Mouse (Mus musculus) heart, adult 9 months (tissue): ENCODE measurements around the gene Cmc1.

Source experiments
- DNase-seq, 2 experiments: peaks; one replicate each; pipeline ENCODE4 v3.0.0; 2022; ENCODE audit warnings: low spot score in 2 of 2

The Cmc1 gene

GRCm38 (mm10) chr9:118110360-118110710, 39.6 kb downstream of the Cmc1 start:
- DNase-seq: no peak

- no peak for DNase-seq
These were observed 40.1 kb downstream of the Cmc1 start for GRCm38 (mm10) chr9:118109697-118110359.

- DNase-seq: no peak
These were observed 41.4 kb downstream of the Cmc1 start for GRCm38 (mm10) chr9:118108527-118109011.

- no peak for DNase-seq
These were observed 48.2 kb downstream of the Cmc1 start for GRCm38 (mm10) chr9:118101802-118102201.

GRCm38 (mm10) chr9:118100484-118100883, 49.5 kb downstream of the Cmc1 start:
- no peak for DNase-seq

GRCm38 (mm10) chr9:118099395-118099794, 50.6 kb downstream of the Cmc1 start:
- DNase-seq: no peak

- no peak for DNase-seq
These were observed 66.1 kb downstream of the Cmc1 start for GRCm38 (mm10) chr9:118083834-118084233.

GRCm38 (mm10) chr9:118082575-118083431, 67.2 kb downstream of the Cmc1 start:
- DNase-seq: no peak

- DNase-seq: no peak
These were observed 76.6 kb downstream of the Cmc1 start for GRCm38 (mm10) chr9:118073358-118073757.

- no peak for DNase-seq
These were observed 77.9 kb downstream of the Cmc1 start for GRCm38 (mm10) chr9:118072101-118072500.

- DNase-seq: no peak
These were observed 78.6 kb downstream of the Cmc1 start for GRCm38 (mm10) chr9:118071337-118071736.

- no peak for DNase-seq
These were observed 79.5 kb downstream of the Cmc1 start for GRCm38 (mm10) chr9:118070442-118070841.

GRCm38 (mm10) chr9:118059101-118059500, 90.9 kb downstream of the Cmc1 start:
- no peak for DNase-seq

- DNase-seq: no peak
These were observed 96.7 kb downstream of the Cmc1 start for GRCm38 (mm10) chr9:118053286-118053685.

- DNase-seq: no peak
These were observed 104.9 kb downstream of the Cmc1 start for GRCm38 (mm10) chr9:118045011-118045533.

GRCm38 (mm10) chr9:118043581-118043980, 106.4 kb downstream of the Cmc1 start:
- DNase-seq: no peak

GRCm38 (mm10) chr9:118042738-118043137, 107.2 kb downstream of the Cmc1 start:
- DNase-seq: no peak

GRCm38 (mm10) chr9:118041646-118042045, 108.3 kb downstream of the Cmc1 start:
- DNase-seq: no peak

- DNase-seq: no peak
These were observed 109.0 kb downstream of the Cmc1 start for GRCm38 (mm10) chr9:118041022-118041400.

- DNase-seq: peak; percentile 95 to 98
These were observed 109.6 kb downstream of the Cmc1 start, which contains the start of gene Azi2 for GRCm38 (mm10) chr9:118040218-118041021. Gene Azi2, plus strand, starts transcription at chr9:118040499.

- DNase-seq: no peak
These were observed 115.0 kb downstream of the Cmc1 start for GRCm38 (mm10) chr9:118034990-118035389.

GRCm38 (mm10) chr9:118031694-118032093, 118.3 kb downstream of the Cmc1 start:
- DNase-seq: no peak
